Mouse (Mus musculus) olfactory bulb, adult 2 months (tissue): ENCODE results near the gene Acly. TPM values are rescaled to one million over a fixed set of nuclear protein-coding genes. Genes with fewer than 3 reads are reported as not detected.

Source experiments
- H3K27ac ChIP-seq: fragments of 200-500 bp; 2 replicates; pipeline ENCODE4 v1.5.1; 2012; ENCODE audit warnings: low read depth, low read length; ENCODE audit not compliant: insufficient read depth
- H3K4me1 ChIP-seq: fragments of 200-500 bp; 2 replicates; pipeline ENCODE4 v1.6.1; 2012; ENCODE audit warnings: low read length; ENCODE audit not compliant: control insufficient read depth, insufficient read depth
- H3K4me3 ChIP-seq: fragments of 200-500 bp; 2 replicates; pipeline ENCODE4 v1.5.1; 2012; ENCODE audit warnings: mild to moderate bottlenecking, low read depth, low read length, moderate library complexity; ENCODE audit not compliant: insufficient read depth
- CTCF ChIP-seq: fragments of 200-500 bp; IDR thresholded peaks from 2 replicates; pipeline ENCODE4 v1.5.1; 2012; ENCODE audit warnings: low read depth, mild to moderate bottlenecking, low read length, moderate library complexity; ENCODE audit not compliant: insufficient read depth
- POLR2A ChIP-seq: fragments of 200-500 bp; IDR thresholded peaks from 2 replicates; pipeline ENCODE4 v1.6.1; 2012; ENCODE audit warnings: mild to moderate bottlenecking, low read depth, low read length, moderate library complexity; ENCODE audit not compliant: insufficient read depth
- WGBS: fragments of 180-500 bp; shearing (Covaris S2); methylation state at CpG from one replicate; pipeline ENCODE4 v1.1.7; 2018; 5-methylcytosine and 5-hydroxymethylcytosine counted together
- polyA plus RNA-seq: library from polyadenylated mRNA; stranded (reverse); fragments of >200 nt; gene quantifications from 2 replicates; pipeline ENCODE4 v1.2.4, GENCODE M21; 2012; ENCODE audit warnings: low replicate concordance; ENCODE audit not compliant: missing spikeins, insufficient read depth, insufficient read length

The Acly gene
- polyA plus RNA-seq, 1 experiment, result not detected

- Histone ChIP-seq H3K4me3 (no peak overlapping the region), H3K4me1 (peaks cover 14% of the 10 kb centered on the region), H3K27ac (no peak overlapping the region)
- 91% methylated on average over 8 of the region's 8 CpGs for WGBS
- no peak for TF ChIP-seq POLR2A
- no peak for TF ChIP-seq CTCF
Measured at GRCm38 (mm10) chr11:100568692-100569091, 40.9 kb upstream of the Acly start.

DNA sequence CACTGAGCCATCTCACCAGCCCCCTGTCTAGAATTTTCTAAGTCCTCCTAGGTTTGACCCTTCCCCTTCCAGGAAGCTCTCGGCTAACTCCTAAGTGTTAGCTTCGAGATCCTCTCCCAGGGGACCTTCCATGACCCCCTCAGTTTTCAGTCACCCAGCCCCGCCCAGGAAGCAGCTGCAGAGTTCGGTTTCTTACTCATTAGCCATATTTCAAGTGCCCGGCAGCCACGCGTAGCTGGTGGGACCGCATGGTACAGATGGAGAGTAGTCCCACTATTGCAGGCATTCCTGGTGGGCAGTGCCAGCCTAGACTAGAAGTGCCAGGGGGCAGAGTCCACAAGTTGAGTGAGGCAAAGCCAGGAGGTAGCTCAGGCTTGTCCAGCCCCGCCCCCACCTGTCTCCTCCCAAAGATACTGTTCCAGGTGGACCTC, 40.0 kb upstream of the Acly start:
- TF ChIP-seq CTCF, result no peak
- TF ChIP-seq POLR2A, result no peak
- no peak overlapping the region for H3K4me3 ChIP-seq
- 64% methylated on average over 9 of the region's 9 CpGs for WGBS

DNA sequence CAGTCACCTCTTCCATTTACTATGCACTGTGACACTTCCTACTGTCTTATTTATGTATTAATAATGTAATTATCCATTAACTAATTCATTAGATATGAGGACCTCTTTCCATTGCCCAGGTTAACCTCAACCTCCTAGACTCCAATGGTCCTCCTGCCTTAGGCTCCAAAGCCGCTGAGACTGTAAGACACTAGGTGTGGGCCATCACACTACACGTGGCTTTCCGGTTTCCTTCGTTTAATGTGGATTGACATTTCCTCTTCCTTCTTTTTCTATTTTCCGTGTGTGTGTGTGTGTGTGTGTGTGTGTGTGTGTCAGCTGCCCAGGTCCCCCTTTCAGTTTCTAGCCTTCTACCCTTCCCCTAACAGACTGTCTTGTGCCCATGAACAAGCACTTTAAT, 39.4 kb upstream of the Acly start:
- no peak for TF ChIP-seq CTCF
- TF ChIP-seq POLR2A, result no peak
- H3K4me1 ChIP-seq, result peaks cover 14% of the 10 kb centered on the region
- WGBS, result 81% methylated on average over 5 of the region's 5 CpGs
- no peak overlapping the region for H3K4me3 ChIP-seq
- H3K27ac ChIP-seq, result no peak overlapping the region

More for the DNA sequence above, 40.0 kb upstream of the Acly start:
- H3K4me1 ChIP-seq, result peaks cover 14% of the 10 kb centered on the region
- no peak overlapping the region for H3K27ac ChIP-seq

DNA sequence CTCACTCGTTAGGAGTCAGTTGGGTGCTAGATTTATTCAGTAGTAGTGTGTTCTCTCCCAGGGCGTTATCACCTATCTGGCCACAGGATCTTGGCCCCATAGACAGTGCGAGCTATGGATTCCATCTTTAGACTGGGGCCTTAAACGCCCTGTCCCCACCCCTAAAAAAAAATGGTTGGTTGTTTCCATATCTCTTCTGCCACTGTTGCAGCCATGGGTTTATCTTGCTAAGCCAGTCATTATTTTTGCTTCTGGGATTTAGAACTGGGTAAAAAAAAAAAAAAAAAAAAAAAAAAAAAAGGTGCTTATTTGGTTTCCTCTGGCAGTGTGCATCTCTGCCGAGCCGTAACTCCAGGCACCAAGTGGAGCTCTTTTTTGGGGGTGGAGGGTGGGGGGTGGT, 36.9 kb upstream of the Acly start:
- 79% methylated on average over 6 of the region's 6 CpGs for WGBS
- Histone ChIP-seq H3K4me1 (no peaks in the 10 kb centered on the region), H3K4me3 (no peak overlapping the region), H3K27ac (no peak overlapping the region)
- TF ChIP-seq POLR2A (no peak), CTCF (no peak)

GRCm38 (mm10) chr11:100564297-100564696, 36.5 kb upstream of the Acly start:
- Histone ChIP-seq H3K4me1 (no peaks in the 10 kb centered on the region), H3K4me3 (no peak overlapping the region), H3K27ac (no peak overlapping the region)
- 79% methylated on average over 15 of the region's 15 CpGs for WGBS
- TF ChIP-seq CTCF, result no peak
- no peak for TF ChIP-seq POLR2A

GRCm38 (mm10) chr11:100561748-100562147, 33.9 kb upstream of the Acly start:
- H3K27ac ChIP-seq, result no peak overlapping the region
- 52% methylated on average over 5 of the region's 5 CpGs for WGBS
- H3K4me1 ChIP-seq, result no peaks in the 10 kb centered on the region
- H3K4me3 ChIP-seq, result no peak overlapping the region
- no peak for TF ChIP-seq CTCF

DNA sequence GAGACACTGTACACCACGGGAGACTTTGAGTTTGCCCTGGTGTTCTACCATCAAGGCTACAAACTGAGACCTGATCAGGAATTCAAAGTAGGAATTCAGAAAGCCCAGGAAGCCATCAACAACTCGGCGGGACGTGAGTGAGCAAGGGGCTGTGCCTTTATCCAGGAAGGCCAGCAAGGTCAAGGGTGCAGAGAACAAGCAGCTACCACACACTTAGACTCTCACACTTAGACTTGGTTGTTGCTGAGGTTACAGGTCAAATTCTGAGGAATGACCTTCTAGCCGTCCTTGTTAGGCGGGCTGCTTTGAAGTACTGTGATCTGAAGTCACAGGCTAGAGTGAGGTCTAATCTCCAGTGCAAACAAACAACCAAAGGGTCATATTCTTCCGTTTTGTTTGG, 31.7 kb upstream of the Acly start:
- Histone ChIP-seq H3K27ac (no peak overlapping the region), H3K4me1 (peaks cover 4% of the 10 kb centered on the region; the same call in 1 of the 2 replicates), H3K4me3 (no peak overlapping the region)
- 77% methylated on average over 7 of the region's 7 CpGs for WGBS
- TF ChIP-seq CTCF (no peak), POLR2A (no peak)

DNA sequence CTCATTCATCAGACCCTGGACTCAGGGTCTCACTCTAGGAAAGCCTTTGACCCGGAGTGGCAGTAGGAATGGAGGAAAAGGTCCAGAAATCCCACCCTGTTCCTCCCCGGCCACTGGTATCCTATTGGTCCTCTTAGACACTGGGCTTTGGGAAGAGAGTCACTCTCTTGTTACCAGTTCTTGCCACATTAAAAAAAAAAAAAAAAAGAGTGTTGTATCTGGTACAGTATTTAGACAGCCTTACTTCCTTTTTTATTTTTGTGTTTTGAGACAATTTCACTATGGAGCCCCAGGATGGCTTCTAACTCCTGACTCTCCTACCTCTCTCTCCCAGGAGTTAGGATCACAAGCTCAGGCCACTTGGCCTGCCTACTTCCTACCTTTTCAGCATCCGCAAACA, 29.8 kb upstream of the Acly start:
- WGBS, result 89% methylated on average over 3 of the region's 3 CpGs
- TF ChIP-seq POLR2A (no peak), CTCF (no peak)
- Histone ChIP-seq H3K4me1 (peaks cover 4% of the 10 kb centered on the region; the same call in 1 of the 2 replicates), H3K4me3 (no peak overlapping the region), H3K27ac (no peak overlapping the region)

GRCm38 (mm10) chr11:100555583-100555982, 27.8 kb upstream of the Acly start:
- Histone ChIP-seq H3K4me1 (peaks cover 4% of the 10 kb centered on the region; the same call in 1 of the 2 replicates), H3K27ac (no peak overlapping the region), H3K4me3 (no peak overlapping the region)
- no peak for TF ChIP-seq POLR2A
- TF ChIP-seq CTCF, result no peak
- 19% methylated on average over 11 of the region's 11 CpGs for WGBS

DNA sequence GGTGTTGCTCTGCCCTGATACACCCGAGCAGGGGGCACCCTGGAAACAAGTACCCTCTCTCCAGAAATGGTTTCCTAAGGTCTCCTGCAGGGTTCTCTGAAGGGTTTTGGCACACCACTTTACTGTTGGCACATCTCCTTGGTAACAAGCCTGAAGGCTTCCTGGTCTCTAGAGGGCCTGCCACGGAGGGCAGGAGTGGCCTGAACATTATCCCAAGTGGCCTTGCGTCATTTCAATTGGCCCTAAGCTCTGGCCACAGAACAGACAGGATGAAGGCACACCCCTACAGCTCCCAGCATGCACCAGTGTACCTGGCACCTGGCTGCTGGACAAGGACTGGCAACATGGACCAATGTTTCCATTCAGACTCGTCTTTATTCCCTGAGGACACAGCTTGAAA, 25.0 kb upstream of the Acly start:
- Histone ChIP-seq H3K4me3 (no peak overlapping the region), H3K27ac (no peak overlapping the region), H3K4me1 (peaks cover 4% of the 10 kb centered on the region; the same call in 1 of the 2 replicates)
- TF ChIP-seq CTCF (no peak), POLR2A (no peak)
- WGBS, result 67% methylated on average over 4 of the region's 4 CpGs
